Mouse (Mus musculus): ENCODE data around the gene Fis1. TPM values are rescaled to one million over a fixed set of nuclear protein-coding genes. Genes with fewer than 3 reads are reported as not detected.

The Fis1 gene
- 300 and 324 TPM in 2 replicates for polyA plus RNA-seq (2012; rRNA removed)

DNA sequence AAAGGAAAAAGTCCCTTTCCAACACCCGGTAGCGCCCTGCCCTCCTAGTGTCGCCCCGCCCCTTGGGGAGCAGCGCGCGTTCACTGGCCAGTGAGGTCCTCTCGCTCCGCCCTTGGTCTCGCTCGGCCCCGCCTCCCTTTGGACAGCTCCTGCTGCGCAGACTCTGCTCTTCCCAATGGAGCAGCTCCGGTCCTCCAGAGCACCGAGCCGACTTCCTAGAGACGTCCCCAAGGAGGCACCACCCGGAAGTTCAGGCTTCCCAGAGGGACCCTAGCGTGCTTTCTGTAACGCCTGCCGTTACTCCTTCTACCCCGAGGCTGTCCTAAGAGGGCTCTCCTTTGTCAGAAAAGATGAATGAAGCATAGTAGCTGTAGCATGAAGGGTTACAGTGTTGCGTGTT, at the start of gene Fis1:
Gene Fis1 (plus strand): TSS at position 261 of the 400 bp plus-strand sequence.

GRCm38 (mm10) chr5:136907991-136908857, 44.9 kb upstream of the Fis1 start, which contains the start of gene Ift22:
Gene Ift22 (plus strand): TSS chr5:136908150.

DNA sequence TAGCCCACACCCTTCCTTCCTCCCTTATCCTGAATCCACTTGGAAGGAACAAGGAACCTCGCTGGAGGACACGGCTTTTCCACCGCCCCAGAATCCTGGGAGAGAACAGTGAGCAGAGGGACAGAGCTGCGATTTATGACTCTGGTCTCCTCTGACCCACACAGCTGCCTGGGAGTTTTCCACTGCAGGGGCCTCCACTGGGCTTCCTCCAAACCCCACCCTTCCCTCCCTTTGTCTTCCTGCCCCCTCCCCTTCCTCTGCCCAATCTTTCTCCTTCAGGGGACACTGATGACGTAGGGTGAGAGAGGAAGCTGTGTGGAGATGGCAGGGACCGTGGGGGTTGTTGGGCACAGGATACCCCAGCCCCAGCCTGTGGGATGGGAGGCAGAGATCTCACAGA, 13.3 kb downstream of the Fis1 start, which contains the start of gene Cldn15:
Gene Cldn15 (plus strand): TSS at position 286 of the 400 bp plus-strand sequence.

GRCm38 (mm10) chr5:136986695-136987137, 33.6 kb downstream of the Fis1 start, which contains the start of gene Plod3:
Gene Plod3 (plus strand): TSS chr5:136987019.

DNA sequence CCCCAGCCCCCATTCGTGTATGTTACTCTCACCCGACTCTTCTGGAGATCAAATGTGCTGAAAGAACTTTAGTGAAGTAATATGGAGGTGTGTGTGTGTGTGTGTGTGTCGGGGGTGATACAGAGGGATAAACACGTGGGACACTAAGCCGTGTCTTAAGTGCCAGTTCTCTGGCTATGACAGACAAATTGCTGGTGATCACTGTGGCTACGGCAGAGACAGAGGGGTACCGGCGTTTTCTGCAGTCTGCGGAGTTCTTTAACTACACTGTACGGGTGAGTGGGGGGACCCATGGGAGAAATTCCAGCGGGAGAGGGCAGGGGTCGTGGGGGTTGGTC, 34.8 kb downstream of the Fis1 start, which contains the start of gene Znhit1:
Gene Znhit1 (minus strand): TSS at position 88 of the 338 bp plus-strand sequence.

Other genes with a start within 250 kb of the Fis1 start
- 32.1 and 39.8 TPM in 2 replicates for gene Col26a1, start 70.1 kb upstream of the Fis1 start, polyA plus RNA-seq (2012; rRNA removed)
- gene Ift22, start 45.1 kb upstream of the Fis1 start, polyA plus RNA-seq (2012; rRNA removed): 57.8 and 62.2 TPM in 2 replicates
- 0.35 and 0.51 TPM in 2 replicates for gene Cldn15, start 13.3 kb downstream of the Fis1 start, polyA plus RNA-seq (2012; rRNA removed)
- 66.9 and 71.5 TPM in 2 replicates for gene Plod3, start 33.7 kb downstream of the Fis1 start, polyA plus RNA-seq (2012; rRNA removed)
- 119 and 122 TPM in 2 replicates for gene Znhit1, start 34.7 kb downstream of the Fis1 start, polyA plus RNA-seq (2012; rRNA removed)
- 29.9 and 31.7 TPM in 2 replicates for gene Vgf, start 73.1 kb downstream of the Fis1 start, polyA plus RNA-seq (2012; rRNA removed)
- gene Ap1s1, start 92.9 kb downstream of the Fis1 start, polyA plus RNA-seq (2012; rRNA removed): 222 and 227 TPM in 2 replicates
- 2.3 and 5.1 TPM in 2 replicates for gene Serpine1, start 119.0 kb downstream of the Fis1 start, polyA plus RNA-seq (2012; rRNA removed)
- 1.0 and 1.1 TPM in 2 replicates for gene Trim56, start 162.9 kb downstream of the Fis1 start, polyA plus RNA-seq (2012; rRNA removed)
- gene Muc3, start 196.0 kb downstream of the Fis1 start, polyA plus RNA-seq (2012; rRNA removed): not detected in 2 replicates

All from central nervous system, embryonic 18 days (tissue).